Comparison of ENCODE assay signal across 9 mouse cellular contexts in the genomic region with DNA sequence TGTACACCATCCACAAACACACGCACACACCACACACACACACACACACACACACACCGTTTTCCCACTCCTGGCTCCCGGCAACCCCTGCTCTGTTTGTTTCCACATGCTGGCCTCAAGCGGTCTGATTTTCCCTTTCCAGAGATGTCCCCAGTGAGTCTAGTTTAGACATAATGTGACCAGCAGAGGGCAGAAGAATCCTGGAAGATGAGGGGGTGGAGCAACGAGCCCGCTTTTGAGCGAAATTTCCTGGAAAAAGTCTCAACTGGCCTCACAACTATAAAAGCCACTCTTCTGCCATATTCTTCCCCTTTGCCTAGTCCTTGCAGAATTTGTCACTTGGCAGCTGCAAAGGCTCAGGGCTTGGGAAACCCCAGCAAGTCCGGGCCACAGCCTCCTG. TPM values are rescaled to one million over a fixed set of nuclear protein-coding genes. Genes with fewer than 3 reads are reported as not detected.
DNase-seq lines count a peak whose midpoint lies in the region; ATAC-seq lines count a peak whose summit lies in the region.
"Had no signal": no experiment of that assay in that cellular context is flagged by ENCODE, and none has a peak within 500 bp of the region (broad histone marks: within the 10 kb centered on the region; RNA-seq: fewer than 3 reads in every experiment).

No protein-coding gene starts in this region.

- peaks cover 14% of the 10 kb centered on the region for H3K4me1 ChIP-seq in liver, embryonic 12.5 days
- H3K4me1 ChIP-seq in forebrain, embryonic 14.5 days (ENCODE audit: control insufficient read depth, insufficient read depth, low read length), result no peaks in the 10 kb centered on the region
- peaks cover 3% of the 10 kb centered on the region; the same call in 1 of the 2 replicates for H3K4me1 ChIP-seq in hindbrain, embryonic 16.5 days (ENCODE audit: control insufficient read depth, insufficient read depth, low read depth, low read length)
- peaks cover 4% of the 10 kb centered on the region; the same call in 1 of the 2 replicates for H3K4me1 ChIP-seq in midbrain, embryonic 12.5 days

- ATAC-seq in liver, embryonic 12.5 days, result no peak
- ATAC-seq in forebrain, embryonic 14.5 days, result peak; percentile 65
- peak; percentile 56 for ATAC-seq in hindbrain, embryonic 16.5 days
- ATAC-seq in midbrain, embryonic 12.5 days (ENCODE audit: low FRiP score, low read depth), result peak; percentile 70

- H3K4me2 ChIP-seq in liver, embryonic 12.5 days, result no peak overlapping the region
- H3K4me2 ChIP-seq in forebrain, embryonic 14.5 days (ENCODE audit: low read length), result no peak overlapping the region
- H3K4me2 ChIP-seq in hindbrain, embryonic 16.5 days (ENCODE audit: low read length), result peak overlapping the region; percentile 33; the same call in 1 of the 2 replicates
- 0 out of 2 replicates have a peak overlapping the region, but pooled peaks have one; percentile 21 for H3K4me2 ChIP-seq in midbrain, embryonic 12.5 days (replicated peaks)

- H3K27me3 ChIP-seq in liver, embryonic 12.5 days (replicated peaks), result peaks cover 90% of the 10 kb centered on the region
- peaks cover 60% of the 10 kb centered on the region for H3K27me3 ChIP-seq in forebrain, embryonic 14.5 days (replicated peaks; ENCODE audit: control insufficient read depth, insufficient read depth, low read length)
- peaks cover 45% of the 10 kb centered on the region for H3K27me3 ChIP-seq in hindbrain, embryonic 16.5 days (replicated peaks; ENCODE audit: control insufficient read depth, insufficient read depth, low read length)
- H3K27me3 ChIP-seq in midbrain, embryonic 12.5 days, result peaks cover 88% of the 10 kb centered on the region

- 4% methylated on average over 8 of the region's 8 CpGs for WGBS in liver, embryonic 12.5 days (ENCODE audit: insufficient replicate concordance)
- WGBS in forebrain, embryonic 14.5 days, result under 1% methylated on average over 8 of the region's 8 CpGs
- 2% methylated on average over 8 of the region's 8 CpGs for WGBS in hindbrain, embryonic 16.5 days
- WGBS in midbrain, embryonic 12.5 days, result 0% methylated on average over 8 of the region's 8 CpGs

- H3K9ac ChIP-seq in liver, embryonic 12.5 days, result no peak overlapping the region
- H3K9ac ChIP-seq in forebrain, embryonic 14.5 days (ENCODE audit: low read length), result no peak overlapping the region
- H3K9ac ChIP-seq in hindbrain, embryonic 16.5 days (ENCODE audit: low read depth, low read length), result no peak overlapping the region
- H3K9ac ChIP-seq in midbrain, embryonic 12.5 days (replicated peaks), result no peak overlapping the region

- no peak overlapping the region for H3K27ac ChIP-seq in liver, embryonic 12.5 days
- no peak overlapping the region for H3K27ac ChIP-seq in forebrain, embryonic 14.5 days (ENCODE audit: low read depth, low read length)
- H3K27ac ChIP-seq in hindbrain, embryonic 16.5 days (ENCODE audit: low read depth, low read length), result no peak overlapping the region
- H3K27ac ChIP-seq in midbrain, embryonic 12.5 days (replicated peaks), result no peak overlapping the region

- H3K4me3 ChIP-seq in liver, embryonic 12.5 days, result no peak overlapping the region
- no peak overlapping the region for H3K4me3 ChIP-seq in forebrain, embryonic 14.5 days (ENCODE audit: low read depth, low read length)
- H3K4me3 ChIP-seq in hindbrain, embryonic 16.5 days (ENCODE audit: low read length), result no peak overlapping the region
- H3K4me3 ChIP-seq in midbrain, embryonic 12.5 days, result peak overlapping the region; percentile 8; the same call in 1 of the 2 replicates

- peak; percentile 38 for DNase-seq in liver
- peak; percentile 36 for DNase-seq in c-Kit-positive CD71-positive TER-119-positive erythroid progenitor cells, embryonic 14.5 days (ENCODE audit: low spot score)
- DNase-seq in forebrain, embryonic 14.5 days (ENCODE audit: low spot score), result peak; percentile 93
- peak; percentile 52 to 72 for DNase-seq in left cerebral cortex, adult 18-20 months (ENCODE audit: low spot score in 2 of 2)
- peak; percentile 24 for DNase-seq in telencephalon, adult 2 months (ENCODE audit: low read depth, low spot score)

- no peaks in the 10 kb centered on the region for H3K36me3 ChIP-seq in liver, embryonic 12.5 days
- H3K36me3 ChIP-seq in forebrain, embryonic 14.5 days (ENCODE audit: control insufficient read depth, insufficient read depth, low read length), result no peaks in the 10 kb centered on the region
- H3K36me3 ChIP-seq in hindbrain, embryonic 16.5 days (ENCODE audit: control insufficient read depth, insufficient read depth, low read length), result no peaks in the 10 kb centered on the region
- no peaks in the 10 kb centered on the region for H3K36me3 ChIP-seq in midbrain, embryonic 12.5 days

- no peaks in the 10 kb centered on the region for H3K9me3 ChIP-seq in liver, embryonic 12.5 days (replicated peaks)
- no peaks in the 10 kb centered on the region for H3K9me3 ChIP-seq in forebrain, embryonic 14.5 days (replicated peaks; ENCODE audit: control insufficient read depth, low read length)
- no peaks in the 10 kb centered on the region for H3K9me3 ChIP-seq in hindbrain, embryonic 16.5 days (ENCODE audit: control insufficient read depth, low read length)
- H3K9me3 ChIP-seq in midbrain, embryonic 12.5 days, result no peaks in the 10 kb centered on the region

RNA-seq across cellular contexts. Expression of a gene that starts 7.2 kb away (rescaled TPM):
- polyA plus RNA-seq in liver, embryonic 12.5 days (2016; fragmentation: Nextera tagmentation; extraction: Ambion mirVana), result 7.2 and 7.8 TPM in 2 replicates
- not detected in 2 replicates for polyA plus RNA-seq in forebrain, embryonic 14.5 days (2014; fragmentation: Nextera tagmentation; extraction: Ambion mirVana)
- 0.26 TPM in 1 of 2 replicates, not detected in the other for polyA plus RNA-seq in hindbrain, embryonic 16.5 days (2015; fragmentation: Nextera tagmentation; extraction: Ambion mirVana)
- not detected for total RNA-seq in left cerebral cortex, adult 18-20 months (2021)
- polyA plus RNA-seq in midbrain, embryonic 12.5 days (2016; fragmentation: Nextera tagmentation; extraction: Ambion mirVana), result 0.21 and 0.29 TPM in 2 replicates
- total RNA-seq: neutrophil, adult 5-6 weeks had no signal

RNA-seq across cellular contexts. Expression of a gene that starts 30.2 kb away (rescaled TPM):
- 1.2 and 1.4 TPM in 2 replicates for polyA plus RNA-seq in liver, embryonic 12.5 days (2016; fragmentation: Nextera tagmentation; extraction: Ambion mirVana)
- 12.7 and 18.8 TPM in 2 replicates for polyA plus RNA-seq in forebrain, embryonic 14.5 days (2014; fragmentation: Nextera tagmentation; extraction: Ambion mirVana)
- 14.7 and 17.4 TPM in 2 replicates for polyA plus RNA-seq in hindbrain, embryonic 16.5 days (2015; fragmentation: Nextera tagmentation; extraction: Ambion mirVana)
- 10 to 100 TPM; 21.8 to 23.5 TPM for total RNA-seq in left cerebral cortex, adult 18-20 months (2021)
- 16.9 and 20.9 TPM in 2 replicates for polyA plus RNA-seq in midbrain, embryonic 12.5 days (2016; fragmentation: Nextera tagmentation; extraction: Ambion mirVana)

Comparison
In these comparisons a context has a peak if more than half of its experiments do, and no peak if none do; other contexts are left out.
1. DNase-seq: peak in every context shown above with its lines; median percentile 93 in forebrain, embryonic 14.5 days; 62 in left cerebral cortex, adult 18-20 months; 38 in liver; 36 in c-Kit-positive CD71-positive TER-119-positive erythroid progenitor cells, embryonic 14.5 days; 24 in telencephalon, adult 2 months.
2. H3K4me2 ChIP-seq: peak in hindbrain, embryonic 16.5 days (single experiment) and midbrain, embryonic 12.5 days (single experiment); none in liver, embryonic 12.5 days (single experiment) and forebrain, embryonic 14.5 days (single experiment).